Mouse (Mus musculus) hindbrain, embryonic 11.5 days (tissue): ENCODE data around the gene Ncapg. TPM values are rescaled to one million over a fixed set of nuclear protein-coding genes. Genes with fewer than 3 reads are reported as not detected.

Experiments used
- ATAC-seq: fragments of 200-750 bp; cut with Nextera tagmentation; 2 replicates; pipeline ENCODE4 v1.8.0; 2017; ENCODE audit warnings: mild to moderate bottlenecking, moderate TSS enrichment, moderate library complexity; ENCODE audit not compliant: low FRiP score
- DNase-seq: peaks from one replicate; pipeline ENCODE4 v3.0.0-alpha.2; 2015; ENCODE audit warnings: low spot score
- H3K27ac ChIP-seq: fragments of 300-500 bp; sonication (generic); 2 replicates; pipeline ENCODE4 v1.5.1; 2014; ENCODE audit warnings: mild to moderate bottlenecking, low read depth, low read length
- H3K27me3 ChIP-seq: fragments of 300-500 bp; sonication (generic); 2 replicates; pipeline ENCODE4 v1.6.1; 2014; ENCODE audit warnings: mild to moderate bottlenecking, low read length, moderate library complexity, mixed read lengths; ENCODE audit not compliant: control insufficient read depth, insufficient read depth
- H3K36me3 ChIP-seq: fragments of 300-500 bp; sonication (generic); 2 replicates; pipeline ENCODE4 v1.6.1; 2014; ENCODE audit warnings: mild to moderate bottlenecking, low read length, moderate library complexity, mixed read lengths; ENCODE audit not compliant: control insufficient read depth, insufficient read depth
- H3K4me1 ChIP-seq: fragments of 300-500 bp; sonication (generic); replicated peaks from 2 replicates; pipeline ENCODE4 v1.6.1; 2014; ENCODE audit warnings: low read length, mixed read lengths; ENCODE audit not compliant: control insufficient read depth, insufficient read depth
- H3K4me2 ChIP-seq: fragments of 300-500 bp; sonication (generic); replicated peaks from 2 replicates; pipeline ENCODE4 v1.6.1; 2014; ENCODE audit warnings: mild to moderate bottlenecking, low read depth, low read length
- H3K4me3 ChIP-seq: fragments of 300-500 bp; sonication (generic); 2 replicates; pipeline ENCODE4 v1.5.1; 2014; ENCODE audit warnings: low read depth, low read length
- H3K9ac ChIP-seq: fragments of 300-500 bp; sonication (generic); 2 replicates; pipeline ENCODE4 v1.6.1; 2014; ENCODE audit warnings: low read depth, low read length
- H3K9me3 ChIP-seq: fragments of 300-500 bp; sonication (generic); 2 replicates; pipeline ENCODE4 v1.6.1; 2016; ENCODE audit warnings: low read length; ENCODE audit not compliant: control insufficient read depth
- WGBS: fragments of 180-500 bp; shearing (Covaris S2); extraction: QIAGEN DNeasy Blood & Tissue Kit; methylation state at CpG from one replicate; pipeline ENCODE4 v1.1.7; 2014; 5-methylcytosine and 5-hydroxymethylcytosine counted together
- polyA plus RNA-seq: library from polyadenylated mRNA; unstranded; fragments of >200 nt; fragmentation: Nextera tagmentation; extraction: Ambion mirVana; gene quantifications from 2 replicates; pipeline ENCODE4 v1.2.1, GENCODE M21; 2014

Gene Ncapg
- polyA plus RNA-seq = 63.9 and 75.4 TPM in 2 replicates

GRCm38 (mm10) chr5:45669598-45670279 is at the start of gene Ncapg:
Ncapg (plus strand) TSS chr5:45669919.
- ATAC-seq (peak; percentile 100), DNase-seq (peak; percentile 100)
- Histone ChIP-seq H3K27me3 (no peaks in the 10 kb centered on the region), H3K36me3 (no peaks in the 10 kb centered on the region), H3K4me3 (peak within 1 kb of the TSS; percentile 80), H3K9me3 (no peaks in the 10 kb centered on the region), H3K27ac (peak within 1 kb of the TSS; percentile 84), H3K4me1 (peaks cover 3% of the 10 kb centered on the region; the same call in 1 of the 2 replicates), H3K4me2 (peak within 1 kb of the TSS; percentile 67), H3K9ac (peak within 1 kb of the TSS; percentile 75)
- WGBS = under 1% methylated on average over 66 of the region's 66 CpGs

- no peak overlapping the region for H3K4me3 ChIP-seq
- H3K27me3 ChIP-seq = no peaks in the 10 kb centered on the region
- 56% methylated on average over 3 of the region's 3 CpGs for WGBS
- no peak overlapping the region for H3K27ac ChIP-seq
- H3K36me3 ChIP-seq = no peaks in the 10 kb centered on the region
- H3K4me1 ChIP-seq = no peaks in the 10 kb centered on the region
- H3K9ac ChIP-seq = no peak overlapping the region
- no peak for ATAC-seq
- no peaks in the 10 kb centered on the region for H3K9me3 ChIP-seq
- no peak for DNase-seq
- H3K4me2 ChIP-seq = no peak overlapping the region
These were observed 48.2 kb upstream of the Ncapg start for GRCm38 (mm10) chr5:45621511-45621910.

GRCm38 (mm10) chr5:45627771-45628170 is 41.9 kb upstream of the Ncapg start:
- DNase-seq (no peak), ATAC-seq (no peak)
- H3K4me2 ChIP-seq = no peak overlapping the region
- no peaks in the 10 kb centered on the region for H3K9me3 ChIP-seq
- no peaks in the 10 kb centered on the region for H3K4me1 ChIP-seq
- H3K27ac ChIP-seq = no peak overlapping the region
- H3K4me3 ChIP-seq = no peak overlapping the region
- no peaks in the 10 kb centered on the region for H3K27me3 ChIP-seq
- H3K36me3 ChIP-seq = no peaks in the 10 kb centered on the region
- no peak overlapping the region for H3K9ac ChIP-seq
- WGBS = 66% methylated on average over 1 of the region's 1 CpGs

- H3K4me3 ChIP-seq = no peak overlapping the region
- no peaks in the 10 kb centered on the region for H3K27me3 ChIP-seq
- H3K4me2 ChIP-seq = no peak overlapping the region
- ATAC-seq (no peak), DNase-seq (no peak)
- H3K36me3 ChIP-seq = no peaks in the 10 kb centered on the region
- H3K9me3 ChIP-seq = no peaks in the 10 kb centered on the region
- no peak overlapping the region for H3K27ac ChIP-seq
- H3K9ac ChIP-seq = no peak overlapping the region
- H3K4me1 ChIP-seq = no peaks in the 10 kb centered on the region
These were observed 40.2 kb upstream of the Ncapg start for GRCm38 (mm10) chr5:45629470-45629869.

DNA sequence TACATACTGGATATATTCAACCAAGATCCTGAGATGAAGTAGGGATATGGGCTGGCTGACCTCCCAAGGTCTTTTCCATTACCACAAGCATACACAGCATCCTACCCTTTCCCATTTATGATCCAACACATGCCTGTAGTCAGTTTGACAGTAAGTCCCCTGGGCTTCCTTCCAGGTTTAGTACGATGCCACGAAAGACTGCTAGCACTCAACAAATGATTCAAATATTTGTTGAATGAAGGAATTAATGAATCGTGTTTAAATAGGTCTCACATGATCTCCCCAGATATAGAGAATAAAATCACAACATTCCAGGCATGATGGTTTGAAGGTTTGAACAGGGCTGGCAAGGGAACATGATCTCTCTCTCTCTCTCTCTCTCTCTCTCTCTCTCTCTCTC is 31.3 kb upstream of the Ncapg start:
- 74% methylated on average over 3 of the region's 3 CpGs for WGBS
- Histone ChIP-seq H3K9ac (no peak overlapping the region), H3K27ac (no peak overlapping the region), H3K36me3 (no peaks in the 10 kb centered on the region), H3K27me3 (no peaks in the 10 kb centered on the region), H3K4me2 (no peak overlapping the region), H3K9me3 (no peaks in the 10 kb centered on the region), H3K4me1 (no peaks in the 10 kb centered on the region), H3K4me3 (no peak overlapping the region)
- DNase-seq = no peak
- no peak for ATAC-seq

DNA sequence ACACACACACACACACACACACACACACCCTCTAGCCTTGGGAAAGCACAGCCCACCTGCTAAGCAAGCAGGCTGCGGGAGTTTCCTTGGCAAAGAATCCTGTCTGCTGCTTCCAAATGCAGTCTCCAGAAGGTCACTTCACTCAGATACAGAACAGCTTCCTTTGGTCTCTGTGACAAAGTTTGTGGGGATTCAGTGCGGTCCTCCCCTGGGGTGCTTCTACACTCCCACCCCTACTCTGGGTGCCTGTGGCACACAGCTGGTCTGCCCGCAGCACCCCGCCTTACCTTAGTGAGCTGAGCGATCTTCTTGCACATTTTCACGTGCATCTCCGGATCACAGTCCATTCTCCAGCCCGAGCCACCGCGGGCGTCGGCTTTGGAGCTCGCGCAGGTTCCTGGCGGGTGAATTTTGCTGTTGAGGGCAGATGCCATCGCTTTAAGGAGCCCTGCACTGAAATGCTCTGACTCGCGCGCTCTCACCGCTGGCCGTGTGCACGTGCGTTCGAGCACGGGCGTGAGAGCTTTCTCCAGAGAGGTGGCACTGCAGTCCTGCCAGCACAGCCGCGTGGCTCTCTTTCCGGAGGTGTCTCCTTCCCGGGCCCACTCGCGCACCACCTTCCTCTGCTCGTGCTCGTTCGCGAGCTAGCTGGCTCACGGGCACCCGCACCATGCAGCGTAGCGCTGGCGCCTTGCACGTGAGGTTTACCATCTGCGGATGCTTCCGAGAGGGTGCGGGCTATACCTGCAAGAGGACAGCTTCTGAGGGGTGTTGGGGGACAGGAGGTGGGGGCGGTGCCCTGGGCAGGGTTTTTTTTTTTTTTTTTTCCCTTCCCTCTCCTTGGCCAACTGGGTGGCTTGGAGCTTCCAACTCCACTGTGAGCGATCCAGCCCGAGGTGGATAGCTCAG is 30.7 kb upstream of the Ncapg start, which contains the start of gene Fam184b:
Gene Fam184b, minus strand, starts transcription at position 809 of the 909 bp plus-strand sequence.
- WGBS = under 1% methylated on average over 48 of the region's 48 CpGs
- Histone ChIP-seq H3K9me3 (no peaks in the 10 kb centered on the region), H3K9ac (peak within 1 kb of the TSS; percentile 56), H3K36me3 (no peaks in the 10 kb centered on the region), H3K27ac (no peak within 1 kb of the TSS), H3K4me1 (no peaks in the 10 kb centered on the region), H3K4me3 (peak within 1 kb of the TSS; percentile 61), H3K4me2 (peak within 1 kb of the TSS; percentile 95), H3K27me3 (no peaks in the 10 kb centered on the region)
- ATAC-seq = peak; percentile 91
- DNase-seq = peak; percentile 65

DNA sequence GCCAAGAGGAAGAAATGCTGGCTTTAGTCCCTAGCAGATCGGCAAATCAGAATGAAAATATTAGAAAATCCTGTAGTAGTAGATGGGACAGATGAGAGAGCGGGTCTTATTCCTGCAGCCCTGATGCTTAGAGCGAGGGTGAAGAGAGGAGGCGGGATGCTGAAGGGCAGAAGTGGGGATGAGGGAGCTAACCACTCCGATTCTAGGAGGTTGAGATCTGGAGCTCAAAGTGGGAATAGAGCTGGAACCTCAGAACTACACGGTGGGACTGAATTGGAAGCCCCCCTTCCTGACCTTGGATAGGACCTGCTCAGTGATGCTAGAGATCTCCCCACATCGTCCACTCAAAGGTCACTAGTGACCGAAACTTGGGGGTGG is 30.0 kb upstream of the Ncapg start:
- ATAC-seq (peak; percentile 52), DNase-seq (peak; percentile 48)
- H3K4me2 ChIP-seq = peak overlapping the region; percentile 95
- no peaks in the 10 kb centered on the region for H3K4me1 ChIP-seq
- no peaks in the 10 kb centered on the region for H3K9me3 ChIP-seq
- H3K36me3 ChIP-seq = no peaks in the 10 kb centered on the region
- 0% methylated on average over 8 of the region's 8 CpGs for WGBS
- H3K27me3 ChIP-seq = no peaks in the 10 kb centered on the region
- peak overlapping the region; percentile 56; the same call in 1 of the 2 replicates for H3K9ac ChIP-seq
- no peak overlapping the region for H3K27ac ChIP-seq
- H3K4me3 ChIP-seq = peak overlapping the region; percentile 61

DNA sequence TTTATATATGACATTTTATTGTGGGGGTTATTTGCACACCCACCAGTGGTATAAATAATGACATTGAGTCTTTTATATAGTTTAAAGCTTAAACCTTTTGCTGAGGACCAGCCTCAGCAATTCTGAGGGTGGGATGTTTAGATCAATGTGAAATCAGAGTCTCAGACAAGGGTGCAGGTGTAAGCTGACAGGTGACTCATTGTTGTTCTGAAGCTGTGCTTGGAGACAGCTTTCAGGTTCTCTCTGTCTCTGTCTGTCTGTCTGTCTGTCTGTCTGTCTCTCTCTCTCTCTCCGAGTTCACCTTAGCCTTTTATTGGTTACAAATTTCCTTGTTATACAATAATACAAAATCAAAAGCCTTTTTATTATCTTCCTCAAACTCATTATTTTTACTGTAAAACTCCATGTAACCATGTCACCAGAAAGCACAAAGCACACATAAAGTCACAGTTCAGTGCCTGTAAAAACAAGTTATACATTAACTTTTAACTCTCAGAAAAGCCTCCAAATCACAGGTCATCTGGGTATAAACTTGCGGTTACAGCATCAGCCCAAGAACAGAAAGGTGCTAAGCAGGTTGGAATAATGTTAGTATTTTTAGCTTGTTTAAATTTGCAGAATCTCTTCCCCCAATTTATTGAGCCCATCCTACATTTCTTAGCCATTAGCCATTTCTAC is 18.6 kb upstream of the Ncapg start:
- Histone ChIP-seq H3K4me3 (no peak overlapping the region), H3K4me1 (no peaks in the 10 kb centered on the region), H3K9ac (no peak overlapping the region), H3K9me3 (no peaks in the 10 kb centered on the region), H3K36me3 (no peaks in the 10 kb centered on the region), H3K27ac (no peak overlapping the region), H3K4me2 (no peak overlapping the region), H3K27me3 (no peaks in the 10 kb centered on the region)
- 88% methylated on average over 2 of the region's 2 CpGs for WGBS
- ATAC-seq (no peak), DNase-seq (no peak)
